Mouse (Mus musculus) fibroblast of lung, adult 2 months (primary cell): ENCODE measurements around the gene Tubgcp2.

Experiments
- DNase-seq: peaks from one replicate; pipeline ENCODE4 v3.0.0-alpha.2; 2011; ENCODE audit warnings: low read depth

Tubgcp2 gene

GRCm38 (mm10) chr7:139980778-139981177 lies 55.7 kb downstream of the Tubgcp2 start:
- no peak for DNase-seq

- DNase-seq: no peak
Observed at GRCm38 (mm10) chr7:139979011-139979719, 57.3 kb downstream of the Tubgcp2 start.

- DNase-seq: peak; percentile 66
Observed at GRCm38 (mm10) chr7:139978278-139978892, 58.1 kb downstream of the Tubgcp2 start, which contains the start of gene 6430531B16Rik. TSS of gene 6430531B16Rik (minus strand) at chr7:139978755.

GRCm38 (mm10) chr7:139975471-139975870 lies 61.0 kb downstream of the Tubgcp2 start:
- no peak for DNase-seq

GRCm38 (mm10) chr7:139974307-139974706 lies 62.2 kb downstream of the Tubgcp2 start:
- no peak for DNase-seq

GRCm38 (mm10) chr7:139972923-139973331 lies 63.5 kb downstream of the Tubgcp2 start:
- DNase-seq: no peak

- peak; percentile 77 for DNase-seq
Observed at GRCm38 (mm10) chr7:139971436-139971835, 65.0 kb downstream of the Tubgcp2 start.

GRCm38 (mm10) chr7:139970979-139971378 lies 65.5 kb downstream of the Tubgcp2 start:
- no peak for DNase-seq

- DNase-seq: no peak
Observed at GRCm38 (mm10) chr7:139970216-139970919, 66.1 kb downstream of the Tubgcp2 start.

- DNase-seq: peak; percentile 54
Observed at GRCm38 (mm10) chr7:139969348-139970130, 66.9 kb downstream of the Tubgcp2 start.

GRCm38 (mm10) chr7:139968428-139968827 lies 68.0 kb downstream of the Tubgcp2 start:
- no peak for DNase-seq

GRCm38 (mm10) chr7:139967175-139967574 lies 69.3 kb downstream of the Tubgcp2 start:
- no peak for DNase-seq

- no peak for DNase-seq
Observed at GRCm38 (mm10) chr7:139963814-139964213, 72.7 kb downstream of the Tubgcp2 start.

GRCm38 (mm10) chr7:139961141-139961540 lies 75.3 kb downstream of the Tubgcp2 start:
- no peak for DNase-seq

- no peak for DNase-seq
Observed at GRCm38 (mm10) chr7:139957958-139958357, 78.5 kb downstream of the Tubgcp2 start.

GRCm38 (mm10) chr7:139957437-139957836 lies 79.0 kb downstream of the Tubgcp2 start:
- no peak for DNase-seq

GRCm38 (mm10) chr7:139956658-139957057 lies 79.8 kb downstream of the Tubgcp2 start:
- no peak for DNase-seq

GRCm38 (mm10) chr7:139955505-139955904 lies 81.0 kb downstream of the Tubgcp2 start:
- no peak for DNase-seq

- DNase-seq: no peak
Observed at GRCm38 (mm10) chr7:139951991-139952633, 84.4 kb downstream of the Tubgcp2 start.

GRCm38 (mm10) chr7:139951079-139951478 lies 85.4 kb downstream of the Tubgcp2 start:
- DNase-seq: no peak

GRCm38 (mm10) chr7:139950283-139950971 lies 86.0 kb downstream of the Tubgcp2 start:
- DNase-seq: peak; percentile 38
